Mouse (Mus musculus) neural tube, embryonic 11.5 days (tissue): ENCODE measurements around the gene Naa15. TPM values are rescaled to one million over a fixed set of nuclear protein-coding genes. Genes with fewer than 3 reads are reported as not detected.

Source experiments
- ATAC-seq: fragments of 200-750 bp; cut with Nextera tagmentation; 2 replicates; pipeline ENCODE4 v1.8.0; 2017; ENCODE audit warnings: moderate number of reproducible peaks, mild to moderate bottlenecking, moderate TSS enrichment, moderate library complexity; ENCODE audit not compliant: insufficient read depth, low FRiP score, low TSS enrichment
- DNase-seq: peaks from one replicate; pipeline ENCODE4 v3.0.0-alpha.2; 2015; ENCODE audit warnings: low spot score
- H3K27ac ChIP-seq: fragments of 300-500 bp; sonication (generic); 2 replicates; pipeline ENCODE4 v1.5.1; 2014; ENCODE audit warnings: low read depth, mild to moderate bottlenecking, low read length
- H3K27me3 ChIP-seq: fragments of 300-500 bp; sonication (generic); 2 replicates; pipeline ENCODE4 v1.6.1; 2014; ENCODE audit warnings: mild to moderate bottlenecking, low read length, mixed read lengths; ENCODE audit not compliant: control insufficient read depth, insufficient read depth
- H3K36me3 ChIP-seq: fragments of 300-500 bp; sonication (generic); 2 replicates; pipeline ENCODE4 v1.6.1; 2014; ENCODE audit warnings: mild to moderate bottlenecking, low read length, moderate library complexity, mixed read lengths; ENCODE audit not compliant: control insufficient read depth, insufficient read depth
- H3K4me1 ChIP-seq: fragments of 300-500 bp; sonication (generic); 2 replicates; pipeline ENCODE4 v1.6.1; 2014; ENCODE audit warnings: low read length, mixed read lengths; ENCODE audit not compliant: control insufficient read depth, insufficient read depth
- H3K4me2 ChIP-seq: fragments of 300-500 bp; sonication (generic); 2 replicates; pipeline ENCODE4 v1.6.1; 2014; ENCODE audit warnings: low read depth, mild to moderate bottlenecking, moderate library complexity
- H3K4me3 ChIP-seq: fragments of 300-500 bp; sonication (generic); 2 replicates; pipeline ENCODE4 v1.5.1; 2014; ENCODE audit warnings: low read depth, low read length
- H3K9ac ChIP-seq: fragments of 300-500 bp; sonication (generic); 2 replicates; pipeline ENCODE4 v1.6.1; 2014; ENCODE audit warnings: mild to moderate bottlenecking, low read length
- H3K9me3 ChIP-seq: fragments of 300-500 bp; sonication (generic); 2 replicates; pipeline ENCODE4 v1.6.1; 2016; ENCODE audit warnings: low read length; ENCODE audit not compliant: control insufficient read depth
- WGBS: fragments of 180-500 bp; shearing (Covaris S2); extraction: QIAGEN DNeasy Blood & Tissue Kit; methylation state at CpG from one replicate; pipeline ENCODE4 v1.1.7; 2014; 5-methylcytosine and 5-hydroxymethylcytosine counted together
- polyA plus RNA-seq: library from polyadenylated mRNA; unstranded; fragments of >200 nt; fragmentation: Nextera tagmentation; extraction: Ambion mirVana; gene quantifications from 2 replicates; pipeline ENCODE4 v1.2.1, GENCODE M21; 2014

Gene Naa15
- polyA plus RNA-seq, 1 experiment from 2014 or later, result 51.7 TPM

GRCm38 (mm10) chr3:51412457-51412856 lies 2.5 kb upstream of the Naa15 start:
- no peak overlapping the region for H3K9ac ChIP-seq
- no peak for ATAC-seq

GRCm38 (mm10) chr3:51413276-51413675 lies 1.7 kb upstream of the Naa15 start:
- Histone ChIP-seq H3K27ac (no peak overlapping the region), H3K4me2 (no peak overlapping the region), H3K4me3 (no peak overlapping the region), H3K27me3 (no peaks in the 10 kb centered on the region), H3K4me1 (peaks cover 3% of the 10 kb centered on the region), H3K36me3 (no peaks in the 10 kb centered on the region), H3K9ac (no peak overlapping the region), H3K9me3 (no peaks in the 10 kb centered on the region)
- ATAC-seq (no peak), DNase-seq (no peak)
- 80% methylated on average over 1 of the region's 1 CpGs for WGBS

More at GRCm38 (mm10) chr3:51412457-51412856, 2.5 kb upstream of the Naa15 start:
- H3K4me3 ChIP-seq, result no peak overlapping the region
- peaks cover 3% of the 10 kb centered on the region for H3K4me1 ChIP-seq
- no peak for DNase-seq
- no peaks in the 10 kb centered on the region for H3K36me3 ChIP-seq
- no peak overlapping the region for H3K4me2 ChIP-seq
- WGBS, result 92% methylated on average over 7 of the region's 7 CpGs
- no peaks in the 10 kb centered on the region for H3K9me3 ChIP-seq
- no peak overlapping the region for H3K27ac ChIP-seq
- H3K27me3 ChIP-seq, result no peaks in the 10 kb centered on the region

GRCm38 (mm10) chr3:51416073-51416363 lies 1.1 kb downstream of the Naa15 start:
- peak overlapping the region; percentile 93 for H3K27ac ChIP-seq
- peak overlapping the region; percentile 98 for H3K9ac ChIP-seq
- WGBS, result under 1% methylated on average over 26 of the region's 30 CpGs
- no peaks in the 10 kb centered on the region for H3K9me3 ChIP-seq
- H3K27me3 ChIP-seq, result no peaks in the 10 kb centered on the region
- H3K4me2 ChIP-seq, result peak overlapping the region; percentile 81
- H3K4me3 ChIP-seq, result peak overlapping the region; percentile 98
- DNase-seq (no peak), ATAC-seq (peak; percentile 51)
- no peaks in the 10 kb centered on the region for H3K36me3 ChIP-seq
- H3K4me1 ChIP-seq, result peaks cover 3% of the 10 kb centered on the region

- Histone ChIP-seq H3K4me3 (peak overlapping the region; percentile 98), H3K4me2 (peak overlapping the region; percentile 81), H3K27me3 (no peaks in the 10 kb centered on the region), H3K4me1 (peaks cover 3% of the 10 kb centered on the region), H3K36me3 (no peaks in the 10 kb centered on the region), H3K9ac (peak overlapping the region; percentile 98), H3K9me3 (no peaks in the 10 kb centered on the region), H3K27ac (peak overlapping the region; percentile 93)
- DNase-seq (peak; percentile 60), ATAC-seq (peak; percentile 43)
- WGBS, result 1% methylated on average over 48 of the region's 68 CpGs
These were observed 1.6 kb downstream of the Naa15 start for GRCm38 (mm10) chr3:51416364-51417134.

GRCm38 (mm10) chr3:51417135-51417458 lies 2.1 kb downstream of the Naa15 start:
- Histone ChIP-seq H3K4me1 (peaks cover 3% of the 10 kb centered on the region), H3K36me3 (peaks cover 3% of the 10 kb centered on the region; the same call in 1 of the 2 replicates), H3K9ac (peak overlapping the region; percentile 98), H3K4me2 (peak overlapping the region; percentile 81), H3K27me3 (no peaks in the 10 kb centered on the region), H3K27ac (no peak overlapping the region), H3K9me3 (no peaks in the 10 kb centered on the region), H3K4me3 (peak overlapping the region; percentile 98)
- 10% methylated on average over 8 of the region's 8 CpGs for WGBS
- ATAC-seq, result no peak
- DNase-seq, result no peak

GRCm38 (mm10) chr3:51417485-51417884 lies 2.5 kb downstream of the Naa15 start:
- WGBS, result 41% methylated on average over 2 of the region's 2 CpGs
- Histone ChIP-seq H3K4me2 (peak overlapping the region; percentile 81), H3K4me1 (peaks cover 3% of the 10 kb centered on the region), H3K27me3 (no peaks in the 10 kb centered on the region), H3K4me3 (peak overlapping the region; percentile 98), H3K9me3 (no peaks in the 10 kb centered on the region), H3K27ac (no peak overlapping the region), H3K36me3 (peaks cover 3% of the 10 kb centered on the region; the same call in 1 of the 2 replicates), H3K9ac (no peak overlapping the region)
- ATAC-seq (no peak), DNase-seq (no peak)

GRCm38 (mm10) chr3:51417966-51418365 lies 3.0 kb downstream of the Naa15 start:
- Histone ChIP-seq H3K4me3 (no peak overlapping the region; the same call in 1 of the 2 replicates), H3K27me3 (no peaks in the 10 kb centered on the region), H3K9ac (no peak overlapping the region), H3K9me3 (no peaks in the 10 kb centered on the region), H3K27ac (no peak overlapping the region), H3K36me3 (peaks cover 3% of the 10 kb centered on the region; the same call in 1 of the 2 replicates), H3K4me1 (peaks cover 3% of the 10 kb centered on the region), H3K4me2 (peak overlapping the region; percentile 81)
- no peak for DNase-seq
- ATAC-seq, result no peak
- 81% methylated on average over 2 of the region's 2 CpGs for WGBS

GRCm38 (mm10) chr3:51421921-51422320 lies 7.0 kb downstream of the Naa15 start:
- WGBS, result 86% methylated on average over 3 of the region's 3 CpGs
- Histone ChIP-seq H3K36me3 (peaks cover 3% of the 10 kb centered on the region; the same call in 1 of the 2 replicates), H3K27me3 (no peaks in the 10 kb centered on the region), H3K4me1 (no peaks in the 10 kb centered on the region; the same call in 1 of the 2 replicates), H3K4me2 (no peak overlapping the region), H3K9me3 (no peaks in the 10 kb centered on the region), H3K9ac (no peak overlapping the region), H3K27ac (no peak overlapping the region), H3K4me3 (no peak overlapping the region)
- ATAC-seq (no peak), DNase-seq (no peak)

- Histone ChIP-seq H3K4me1 (no peaks in the 10 kb centered on the region), H3K4me3 (no peak overlapping the region), H3K9ac (no peak overlapping the region), H3K4me2 (no peak overlapping the region), H3K27me3 (no peaks in the 10 kb centered on the region), H3K27ac (no peak overlapping the region), H3K9me3 (no peaks in the 10 kb centered on the region), H3K36me3 (peaks cover 3% of the 10 kb centered on the region; the same call in 1 of the 2 replicates)
- DNase-seq, result no peak
- no peak for ATAC-seq
These were observed 10.4 kb downstream of the Naa15 start for GRCm38 (mm10) chr3:51425394-51425793.
